Mouse (Mus musculus): ENCODE measurements at regions not wholly inside any gene's neighbourhood (a gene's known extent, or its start where the extent isn't known, plus 50 kb on each side); places are given as distances from the start of the nearest gene placed in this dataset.

DNA sequence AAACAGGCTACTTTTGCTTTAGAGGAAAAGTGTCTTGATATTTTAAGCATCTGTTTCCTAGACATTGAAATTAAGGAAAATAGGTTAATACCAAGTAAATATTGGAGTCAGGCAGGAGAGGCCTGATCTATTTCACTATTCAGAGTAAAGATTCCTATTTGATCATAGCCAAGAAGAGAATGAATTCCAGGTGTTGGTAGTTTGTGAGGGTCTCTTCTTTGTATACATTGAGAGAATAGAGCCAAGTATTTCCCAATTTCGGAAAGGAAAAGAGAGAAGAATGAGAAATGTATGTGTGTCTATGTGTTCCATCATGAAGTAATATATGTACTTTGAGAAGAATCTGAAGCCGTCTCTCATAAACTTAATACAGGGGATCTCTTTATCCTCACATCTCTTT is 756.7 kb downstream of the Adgrl2 start:
- DNase-seq (ENCODE audit: low spot score), result no peak
- intact Hi-C loops (cut with DNase I), result no loop called here

DNA sequence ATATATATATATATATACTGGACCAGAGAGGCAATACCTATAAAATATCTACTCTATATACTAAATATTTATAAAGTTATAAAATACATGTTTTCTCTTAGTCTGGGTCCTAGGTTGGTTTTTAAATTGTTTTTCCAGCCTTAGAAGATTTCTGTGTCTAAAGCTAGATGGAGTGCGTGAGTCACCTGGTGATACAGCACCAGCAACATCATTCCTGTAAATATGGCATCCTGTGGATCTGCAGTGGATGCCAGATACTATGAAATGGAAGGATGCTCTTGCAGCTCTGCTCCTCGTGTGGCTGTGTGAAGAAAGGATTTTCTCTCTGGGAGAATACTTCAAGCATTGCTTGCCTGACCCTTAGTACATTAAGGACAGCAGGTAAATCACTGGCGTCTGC is 761.2 kb downstream of the Adgrl2 start:
- intact Hi-C loops (cut with DNase I), result no loop called here
- DNase-seq (ENCODE audit: low spot score), result no peak

DNA sequence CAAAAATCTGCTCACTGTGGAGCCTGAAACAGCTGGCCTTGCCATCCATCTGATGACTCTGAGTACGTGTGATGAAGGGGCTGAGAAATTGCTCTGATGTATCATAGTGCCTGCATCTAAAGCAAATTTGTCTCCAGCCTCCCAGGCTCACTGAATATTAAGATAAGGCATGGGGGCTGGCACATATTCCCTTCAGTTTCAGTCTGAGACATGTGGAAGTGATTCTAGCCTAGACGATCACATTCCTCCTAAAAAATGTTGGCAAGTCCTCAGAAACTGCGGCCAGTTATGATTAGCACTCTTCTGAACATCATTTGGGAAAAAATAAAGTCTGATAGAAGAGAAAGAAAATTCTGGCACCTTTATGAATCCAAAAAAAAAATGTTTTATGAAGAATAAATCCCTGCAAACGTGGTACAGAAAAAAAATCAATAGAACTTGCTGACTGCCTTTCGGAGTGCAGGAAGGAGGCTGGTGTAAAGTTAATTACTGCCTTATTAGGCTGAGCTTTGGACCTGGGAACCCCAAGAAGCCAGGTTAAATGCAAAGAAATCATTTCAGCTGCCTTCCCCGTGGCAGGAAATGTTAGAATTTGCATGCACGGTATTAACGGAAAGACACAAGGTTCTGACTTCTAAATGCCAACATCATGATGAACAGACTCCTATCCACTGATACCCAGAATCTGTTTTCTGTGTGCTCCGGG is 762.2 kb downstream of the Adgrl2 start:
- DNase-seq (ENCODE audit: low spot score), result no peak
- intact Hi-C loops (cut with DNase I), result no loop called here

DNA sequence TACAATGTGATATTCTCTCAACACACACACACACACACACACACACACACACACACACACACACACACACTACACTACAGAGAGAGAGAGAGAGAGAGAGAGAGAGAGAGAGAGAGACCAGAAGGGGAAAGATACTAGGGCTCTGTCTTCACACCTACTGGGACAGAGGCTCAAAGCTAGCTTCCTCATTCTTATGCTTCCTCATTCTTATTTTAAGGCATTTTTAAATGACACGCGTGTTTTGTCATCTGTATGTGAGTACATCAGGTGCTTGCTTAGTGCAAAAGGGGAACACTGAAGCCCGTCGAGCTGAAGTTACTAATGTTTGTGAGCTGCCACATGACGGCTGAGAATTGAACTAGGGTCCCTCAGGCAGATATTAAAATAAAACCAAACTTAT is 769.5 kb downstream of the Adgrl2 start:
- intact Hi-C loops (cut with DNase I), result no loop called here
- no peak for DNase-seq (ENCODE audit: low spot score)

DNA sequence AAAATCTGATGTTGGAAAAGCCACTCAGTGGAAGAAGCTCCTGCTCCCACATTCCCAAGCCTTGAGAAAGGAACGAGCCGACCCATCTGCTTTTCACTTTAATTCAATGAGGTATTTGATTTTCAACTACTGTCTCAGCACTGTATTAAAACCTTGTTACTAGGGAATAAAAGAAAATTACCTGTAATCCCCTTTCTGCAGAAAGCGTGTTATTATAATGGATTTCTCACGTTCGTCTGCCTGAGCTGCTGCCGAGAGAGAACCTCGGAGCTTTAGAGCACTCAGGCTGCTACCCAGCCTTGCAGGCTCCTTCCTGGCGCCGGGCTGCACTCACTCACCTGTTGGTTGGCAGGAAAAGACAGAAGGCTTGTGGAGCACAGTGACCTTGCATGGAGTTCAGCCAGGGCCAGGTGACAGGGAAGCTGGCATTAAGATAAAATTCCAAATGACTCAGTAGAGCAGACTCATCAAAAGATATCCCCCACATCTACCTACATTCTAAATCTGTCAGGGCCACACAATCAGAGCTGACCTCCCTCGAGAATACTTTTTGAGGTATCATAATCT is 770.2 kb downstream of the Adgrl2 start:
- intact Hi-C loops (cut with DNase I), result no loop called here
- no peak for DNase-seq (ENCODE audit: low spot score)

DNA sequence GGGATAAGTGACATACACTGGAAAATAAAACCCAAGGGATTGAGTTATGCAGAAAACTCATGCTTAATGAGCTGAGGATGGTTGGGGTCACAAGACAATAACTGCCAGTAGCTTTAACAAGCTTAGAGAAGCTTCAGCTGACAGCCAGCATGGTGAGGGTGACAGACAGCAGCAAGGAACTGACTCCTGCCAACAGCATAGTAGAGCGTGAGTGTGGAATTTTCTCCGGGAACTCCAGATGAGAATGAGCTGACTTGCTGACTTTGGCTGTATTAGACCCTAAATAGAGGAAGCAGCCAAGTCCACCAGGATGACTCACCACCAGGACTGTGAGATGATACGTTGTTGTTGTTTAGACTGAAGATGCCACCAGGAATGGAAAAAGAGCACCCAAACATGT is 788.2 kb downstream of the Adgrl2 start:
- no peak for DNase-seq (ENCODE audit: low spot score)
- intact Hi-C loops (cut with DNase I), result no loop called here

DNA sequence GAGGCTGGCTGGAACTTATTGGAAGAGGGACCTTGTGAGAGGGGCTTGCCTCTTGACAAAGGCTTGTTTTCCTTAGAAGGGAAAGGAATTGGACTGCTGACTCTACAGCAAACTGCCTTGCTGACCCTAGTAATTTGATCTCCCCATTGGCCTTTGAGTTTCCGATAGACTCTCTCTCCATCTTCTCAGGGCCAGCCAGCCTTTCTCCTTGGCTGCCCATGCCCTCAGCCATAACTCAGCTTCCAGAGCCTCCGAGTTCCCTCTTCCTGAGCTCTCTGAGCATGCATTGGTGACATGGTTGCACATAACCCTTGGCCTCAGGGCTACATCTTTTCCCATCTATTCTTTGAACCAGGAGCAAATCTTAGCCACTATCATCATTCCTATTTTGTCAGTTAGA is 803.7 kb downstream of the Adgrl2 start:
- no peak for DNase-seq (ENCODE audit: low spot score)
- intact Hi-C loops (cut with DNase I), result no loop called here

DNA sequence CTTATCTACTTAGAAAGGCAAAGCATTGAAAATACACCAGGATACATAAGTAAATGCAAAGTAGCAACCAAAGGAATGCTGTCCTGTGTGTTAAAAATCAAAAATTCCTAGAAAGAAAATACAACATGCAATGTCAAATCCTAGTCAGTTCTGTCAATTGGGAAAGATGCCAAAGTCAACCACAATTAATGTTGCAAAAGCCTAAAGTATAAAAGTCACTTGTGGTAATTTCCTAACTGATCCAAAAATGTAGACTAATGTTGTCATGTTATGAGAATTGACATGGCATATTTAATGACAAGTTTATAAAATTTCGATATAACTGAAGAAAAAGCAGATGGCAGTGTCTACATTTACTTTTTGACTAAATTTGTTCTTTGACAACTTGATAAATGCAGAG is 822.8 kb downstream of the Adgrl2 start:
- intact Hi-C loops (cut with DNase I), result no loop called here
- no peak for DNase-seq (ENCODE audit: low spot score)

DNA sequence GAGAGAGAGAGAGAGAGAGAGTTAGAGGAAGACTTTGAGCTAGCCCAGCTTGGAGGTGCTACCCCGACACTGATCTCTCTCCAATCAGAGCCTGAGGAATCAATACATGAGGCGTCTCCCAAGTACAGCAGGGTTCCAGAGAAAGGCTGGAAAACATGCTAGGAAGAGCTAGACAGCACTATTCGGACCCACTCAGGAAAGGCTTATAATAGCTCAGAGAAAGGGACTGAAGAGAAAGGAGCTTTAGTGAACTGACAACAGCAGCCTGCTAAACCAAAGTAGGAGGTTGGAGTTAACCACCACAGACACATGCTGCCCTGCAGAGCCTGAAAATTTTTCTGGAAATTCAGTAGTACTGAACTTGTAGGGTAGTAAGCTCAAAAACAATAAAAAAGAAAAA is 831.3 kb downstream of the Adgrl2 start:
- intact Hi-C loops (cut with DNase I), result no loop called here
- no peak for DNase-seq (ENCODE audit: low spot score)

DNA sequence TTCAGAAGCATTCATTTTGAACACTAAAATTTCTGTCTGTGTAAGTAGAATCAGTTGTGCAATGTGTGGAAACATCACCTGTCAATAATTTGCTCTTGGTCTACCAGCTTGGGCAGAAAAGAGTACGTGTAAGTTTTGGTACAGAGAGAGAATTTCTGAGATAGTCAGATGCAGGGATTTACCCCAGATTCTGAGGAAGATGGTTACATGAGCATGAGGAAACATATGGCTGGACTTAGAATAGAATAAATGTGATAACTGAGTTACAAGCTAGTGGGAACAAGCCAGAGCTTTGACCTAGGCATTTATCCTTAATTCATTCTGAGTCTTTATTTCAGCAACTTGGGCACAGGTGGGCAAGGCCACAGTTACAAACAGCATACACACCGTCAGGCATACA is 831.8 kb downstream of the Adgrl2 start:
- DNase-seq (ENCODE audit: low spot score), result no peak
- intact Hi-C loops (cut with DNase I), result no loop called here

DNA sequence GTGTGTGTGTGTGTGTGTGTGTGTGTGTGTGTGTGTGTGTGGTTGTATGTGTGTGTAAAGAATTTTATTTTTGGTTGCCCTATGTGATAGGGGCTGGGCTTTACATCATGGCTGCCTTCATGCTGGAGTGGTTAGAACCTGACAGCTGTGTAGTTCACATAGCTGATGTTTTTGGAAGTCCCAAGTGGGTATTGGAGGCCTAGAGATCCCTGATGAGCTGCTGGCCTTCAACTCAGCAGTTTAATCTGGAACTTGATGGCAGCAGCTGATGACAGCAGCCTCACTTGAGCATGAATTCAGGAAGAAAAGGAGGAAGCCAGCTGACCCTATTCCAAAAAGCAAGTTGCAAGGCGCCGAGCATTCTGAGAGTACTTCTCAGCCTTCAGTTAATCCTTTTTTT is 846.6 kb downstream of the Adgrl2 start:
- intact Hi-C loops (cut with DNase I), result no loop called here
- peak; percentile 4 for DNase-seq (ENCODE audit: low spot score)

DNA sequence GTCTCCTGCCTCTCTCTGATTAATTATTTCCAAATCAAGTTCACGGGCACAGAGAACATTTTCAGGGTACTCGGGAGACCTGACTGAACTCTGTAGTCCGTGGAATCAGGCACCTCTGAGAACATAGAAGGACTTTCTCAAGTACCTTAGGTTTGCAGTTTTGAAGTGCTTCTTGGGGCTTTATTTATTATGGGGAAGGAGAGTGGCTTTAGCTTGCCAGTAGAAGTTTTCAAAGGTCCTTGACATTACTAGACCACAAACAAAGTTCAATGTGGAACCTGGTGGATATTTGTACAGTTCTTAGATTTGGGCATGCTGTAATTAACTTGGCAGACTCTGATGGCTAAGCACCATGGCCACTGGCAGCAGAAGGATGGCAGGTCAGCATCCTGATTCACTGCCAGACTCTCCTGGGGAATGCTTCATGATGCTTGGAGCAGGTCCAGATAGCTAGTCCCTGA is 853.5 kb downstream of the Adgrl2 start:
- no peak for DNase-seq (ENCODE audit: low spot score)
- intact Hi-C loops (cut with DNase I), result no loop called here

DNA sequence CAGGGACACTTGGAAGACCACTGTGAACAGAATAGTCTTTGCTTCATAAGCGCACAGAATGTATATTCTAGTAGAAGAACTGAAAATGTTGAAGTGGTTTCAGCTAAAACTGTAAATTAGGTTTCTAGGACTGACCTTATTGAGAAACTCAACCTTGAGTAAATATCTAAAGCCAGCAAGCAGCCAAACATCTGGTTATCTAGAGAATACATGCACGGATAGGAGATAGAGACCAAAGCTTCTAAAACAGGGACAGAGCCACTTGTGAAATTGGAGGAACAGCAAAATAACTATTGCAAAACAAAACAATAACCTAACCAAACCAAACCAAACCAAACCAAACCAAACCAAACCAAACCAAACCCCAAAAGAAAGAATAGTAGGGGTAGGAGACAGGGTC is 855.7 kb downstream of the Adgrl2 start:
- intact Hi-C loops (cut with DNase I), result no loop called here
- no peak for DNase-seq (ENCODE audit: low spot score)

DNA sequence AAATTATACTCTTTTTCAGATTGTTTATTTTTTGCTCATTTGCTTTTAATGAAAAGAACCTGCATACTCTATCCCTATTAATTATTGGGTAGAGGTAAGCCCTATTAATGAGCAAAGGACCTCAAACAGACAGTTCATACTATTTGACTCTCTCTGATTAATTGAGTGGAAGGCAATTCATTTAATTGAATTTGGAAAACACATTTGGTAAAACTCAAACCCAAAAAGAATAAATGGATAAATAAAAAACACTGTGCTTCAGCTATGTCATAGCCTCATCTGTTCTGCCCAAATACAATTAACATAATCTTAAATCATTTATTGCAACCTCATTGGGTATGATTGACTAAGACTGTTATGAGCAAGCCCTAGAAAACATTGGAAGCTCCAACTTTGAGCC is 874.8 kb downstream of the Adgrl2 start:
- DNase-seq (ENCODE audit: low spot score), result no peak
- intact Hi-C loops (cut with DNase I), result no loop called here

DNA sequence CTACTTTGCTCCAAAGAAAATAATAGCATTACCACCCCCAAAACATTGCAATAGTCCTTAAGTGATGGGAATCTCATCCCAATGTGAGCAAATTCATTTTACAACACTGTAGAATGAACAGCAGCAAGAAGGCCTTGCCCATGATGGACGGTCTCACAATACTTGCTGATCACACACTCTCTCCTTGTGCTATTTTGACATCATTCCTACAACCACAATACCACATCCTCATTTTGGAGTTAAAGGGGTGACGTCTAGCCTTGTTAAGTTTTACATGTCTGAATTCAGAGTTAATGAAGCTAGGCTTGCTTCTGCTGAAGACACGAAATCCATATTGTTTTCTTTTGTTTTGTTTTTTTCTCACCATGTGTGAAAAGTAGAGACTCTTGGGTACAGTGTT is 878.2 kb downstream of the Adgrl2 start:
- intact Hi-C loops (cut with DNase I), result no loop called here
- no peak for DNase-seq (ENCODE audit: low spot score)

DNA sequence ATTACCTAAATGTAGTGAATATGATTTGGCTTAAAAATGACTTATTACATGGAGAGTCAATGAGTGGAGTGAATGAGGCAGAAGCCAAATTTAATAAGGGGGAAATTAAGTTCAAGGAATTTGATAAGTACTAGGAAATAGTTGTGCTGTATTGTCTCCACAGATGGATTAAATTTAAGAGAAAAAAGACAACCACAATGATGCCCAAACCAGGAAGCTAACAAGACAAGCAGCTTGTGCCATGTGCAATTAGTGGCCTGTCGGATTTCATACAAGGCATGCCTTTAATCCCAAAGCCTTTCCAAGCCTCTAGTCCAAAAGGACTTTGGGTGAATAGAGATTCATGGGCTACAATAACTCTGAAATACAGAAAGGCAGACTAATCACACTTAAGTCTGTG is 883.3 kb downstream of the Adgrl2 start:
- intact Hi-C loops (cut with DNase I), result no loop called here
- no peak for DNase-seq (ENCODE audit: low spot score)

DNA sequence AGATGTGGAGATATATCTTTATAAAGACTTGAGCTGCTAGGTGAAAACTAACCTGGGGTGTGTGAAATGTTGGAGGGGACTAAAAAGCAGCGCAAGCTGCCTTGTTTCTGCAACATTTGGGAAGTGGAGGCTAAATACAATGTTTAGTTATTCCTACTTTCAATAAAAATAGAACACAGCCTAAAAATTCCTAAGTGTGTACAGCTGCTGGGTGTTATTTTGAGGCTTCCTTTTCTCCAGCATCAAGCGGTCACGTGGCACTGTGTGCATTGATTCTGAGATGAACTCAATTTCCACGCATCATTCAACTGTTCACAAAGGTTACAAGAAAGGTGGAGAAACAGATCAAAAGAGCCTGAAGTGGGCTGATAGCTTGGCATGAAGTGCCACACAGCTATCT is 896.4 kb downstream of the Adgrl2 start:
- intact Hi-C loops (cut with DNase I), result no loop called here
- no peak for DNase-seq (ENCODE audit: low spot score)

DNA sequence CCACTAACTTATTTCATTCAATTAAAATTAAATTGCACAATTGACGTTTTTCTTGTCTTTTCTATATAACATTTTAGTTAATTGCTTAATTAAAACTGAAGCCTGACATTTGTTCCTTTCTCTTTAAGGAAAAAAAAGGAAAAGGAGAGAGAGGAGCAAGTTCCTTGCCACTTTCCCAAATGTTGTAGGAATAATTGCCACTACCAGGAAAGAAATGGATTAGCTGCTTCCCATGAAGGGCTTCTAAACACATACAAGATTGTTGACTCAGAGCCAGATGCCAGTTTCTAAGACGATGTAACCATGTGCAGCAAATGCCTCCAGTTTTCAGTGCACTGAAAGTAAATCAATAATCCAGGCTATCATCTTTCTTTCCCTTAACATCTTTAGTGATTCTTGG is 914.5 kb downstream of the Adgrl2 start:
- intact Hi-C loops (cut with DNase I), result no loop called here

DNA sequence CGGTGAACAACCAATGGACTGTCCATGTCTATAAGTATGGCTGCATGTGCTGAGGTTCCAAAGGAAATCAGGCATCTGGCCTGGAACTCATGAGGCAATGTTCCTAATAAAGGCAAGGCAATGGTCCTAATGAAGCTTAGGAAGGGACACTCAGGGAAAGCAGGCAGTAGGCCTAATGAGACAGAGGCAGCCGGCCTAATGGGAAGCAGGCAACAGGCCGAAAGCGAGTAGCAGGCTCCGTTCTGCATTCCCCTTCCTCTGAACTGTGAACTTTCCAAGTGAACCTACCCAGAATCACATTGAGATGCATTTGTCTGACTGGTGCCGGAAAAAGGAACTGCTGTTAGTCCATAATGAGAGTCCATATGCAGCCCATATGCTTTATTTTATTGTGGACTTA is 923.7 kb downstream of the Adgrl2 start:
- intact Hi-C loops (cut with DNase I), result no loop called here

More for the DNA sequence above, 914.5 kb downstream of the Adgrl2 start:
- DNase-seq (ENCODE audit: low spot score), result no peak

DNA sequence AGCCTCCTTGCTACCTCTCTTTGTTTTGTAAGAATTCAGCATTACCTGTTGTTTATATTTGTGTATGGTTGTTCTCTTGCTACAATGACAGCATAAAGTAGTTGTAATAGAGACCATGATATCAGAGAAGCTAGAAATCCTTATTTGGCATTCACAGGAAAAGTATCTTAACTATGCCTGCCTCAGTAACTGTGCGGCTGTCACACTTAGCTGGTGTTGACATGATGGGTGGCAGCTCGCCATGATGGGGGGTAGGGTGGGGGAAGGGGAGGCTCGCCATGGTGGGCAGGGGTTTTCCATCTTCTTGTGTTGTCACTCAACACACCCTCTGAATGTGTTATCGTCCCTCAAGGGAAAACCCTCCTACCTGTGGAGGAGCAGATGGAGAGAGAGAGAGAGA is 934.3 kb downstream of the Adgrl2 start:
- DNase-seq (ENCODE audit: low spot score), result no peak
- intact Hi-C loops (cut with DNase I), result no loop called here

More for the DNA sequence above, 923.7 kb downstream of the Adgrl2 start:
- no peak for DNase-seq (ENCODE audit: low spot score)

DNA sequence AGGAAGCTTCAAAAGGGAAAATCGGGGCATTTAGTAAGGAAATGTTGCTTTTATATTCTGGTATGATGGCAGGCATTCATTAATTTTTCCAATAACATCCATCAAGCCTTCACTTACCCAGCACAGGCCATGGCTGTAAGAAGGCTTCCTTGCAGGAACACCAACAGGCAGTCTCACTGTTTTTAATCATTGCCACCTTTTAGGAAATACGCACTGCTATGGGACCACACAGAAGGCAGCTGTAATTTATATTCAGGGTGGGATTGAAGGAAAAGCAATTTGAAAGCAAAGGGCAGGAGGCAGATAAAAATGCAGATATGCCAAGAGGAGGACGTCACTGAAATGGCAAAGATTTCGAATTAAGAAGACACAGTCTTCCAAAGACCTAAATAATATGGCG is 937.8 kb downstream of the Adgrl2 start:
- no peak for DNase-seq (ENCODE audit: low spot score)

DNA sequence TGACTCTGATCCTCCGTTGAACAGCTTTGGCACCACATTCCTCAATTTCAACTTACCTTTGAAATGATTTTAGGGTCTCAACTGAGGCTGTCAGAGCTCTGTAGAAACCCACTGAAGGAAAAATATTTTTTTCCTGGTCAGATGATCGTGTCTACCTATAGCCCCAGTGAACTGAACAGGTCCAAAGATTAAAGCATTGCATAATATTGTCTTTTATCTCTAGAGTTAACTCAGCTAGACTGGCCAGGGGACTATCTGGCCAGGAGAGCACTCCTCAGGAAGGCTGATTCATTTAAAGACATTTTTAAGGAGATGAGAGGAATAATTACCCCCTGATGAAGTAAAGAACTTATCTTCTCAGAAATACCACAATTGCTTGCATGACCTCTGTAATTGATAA is 942.1 kb downstream of the Adgrl2 start:
- intact Hi-C loops (cut with DNase I), result no loop called here
- no peak for DNase-seq (ENCODE audit: low spot score)

More for the DNA sequence above, 937.8 kb downstream of the Adgrl2 start:
- intact Hi-C loops (cut with DNase I), result no loop called here

Measured in heart, postnatal 25 days (tissue).